Mouse (Mus musculus) E14TG2a.4 (cell line): Measurements from ENCODE around the gene Hcrtr2.

ENCODE experiments used
- CTCF ChIP-seq: conservative IDR thresholded peaks from 2 replicates; pipeline ENCODE4 v1.5.1; 2014; ENCODE audit warnings: low read length
- NANOG ChIP-seq: IDR thresholded peaks from 2 replicates; pipeline ENCODE4 v1.6.1; 2014; ENCODE audit warnings: borderline replicate concordance, low read length, mixed read lengths
- POU5F1 ChIP-seq: IDR thresholded peaks from 2 replicates; pipeline ENCODE4 v1.6.1; 2014; ENCODE audit warnings: low read length, borderline replicate concordance

DNA sequence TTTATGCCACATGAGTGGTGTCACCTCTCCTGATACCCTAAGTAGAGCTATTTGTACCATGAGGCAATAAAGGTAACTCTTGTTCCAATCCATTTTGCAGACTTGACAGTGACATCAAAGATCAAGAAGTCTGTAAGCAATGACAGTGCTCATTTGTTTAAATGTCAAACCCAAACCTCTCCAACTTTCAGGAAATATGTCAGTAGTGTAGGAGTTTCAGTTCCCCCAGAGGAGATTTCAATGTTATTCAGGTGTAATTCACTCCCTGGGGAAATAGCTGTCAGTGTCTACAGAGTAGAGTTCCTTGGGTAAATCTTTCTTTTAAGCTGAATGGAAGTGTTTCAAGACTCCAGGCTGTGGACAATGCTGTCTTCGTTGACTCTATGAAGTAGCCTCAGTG is 2.9 kb downstream of the Hcrtr2 start:
- TF ChIP-seq CTCF (no peak), POU5F1 (no peak), NANOG (no peak)
